Mouse (Mus musculus) left cerebral cortex, adult 9 months (tissue): ENCODE results near the gene Rfc4.
A peak's percentile ranks its signal among the peaks of the same experiment; 100 is the strongest.

Source experiments
- DNase-seq, 2 experiments: peaks; one replicate each; pipeline ENCODE4 v3.0.0; 2022; ENCODE audit warnings: low spot score in 2 of 2

Gene Rfc4

DNA sequence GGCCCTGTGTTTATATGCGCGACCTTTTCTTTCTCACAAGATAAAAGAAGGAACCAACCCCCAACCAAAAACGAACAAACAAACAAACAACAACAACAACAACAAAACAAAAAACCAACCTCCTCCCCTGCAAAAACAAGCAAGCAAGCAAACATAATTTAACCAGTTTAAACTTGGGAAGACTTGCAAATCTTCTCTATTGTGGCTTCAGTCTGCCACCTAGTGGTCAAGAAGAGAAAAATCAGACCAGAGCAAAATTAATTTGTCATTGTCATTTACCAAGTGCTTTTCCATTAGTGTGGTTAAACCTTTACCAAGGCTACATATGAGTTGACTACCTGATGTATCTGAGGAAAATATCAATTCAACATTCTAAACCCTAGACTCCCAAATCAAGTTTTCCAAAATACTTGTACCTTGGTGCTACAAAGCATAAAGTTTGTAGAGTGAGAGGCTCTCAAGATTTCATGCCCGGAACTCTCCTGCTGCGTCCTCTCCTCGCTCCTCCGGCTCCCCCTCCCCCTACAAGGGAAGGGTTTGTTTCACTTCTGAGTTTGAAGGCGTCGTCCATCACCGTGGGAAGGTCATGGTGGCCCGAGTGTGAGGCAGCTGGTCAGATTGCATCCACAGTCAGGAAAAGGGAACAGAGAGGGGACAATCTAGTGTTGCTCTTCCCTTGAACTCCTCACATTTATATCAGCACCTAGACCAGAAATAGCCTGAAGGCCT lies 8.0 kb upstream of the Rfc4 start:
- no peak for DNase-seq

DNA sequence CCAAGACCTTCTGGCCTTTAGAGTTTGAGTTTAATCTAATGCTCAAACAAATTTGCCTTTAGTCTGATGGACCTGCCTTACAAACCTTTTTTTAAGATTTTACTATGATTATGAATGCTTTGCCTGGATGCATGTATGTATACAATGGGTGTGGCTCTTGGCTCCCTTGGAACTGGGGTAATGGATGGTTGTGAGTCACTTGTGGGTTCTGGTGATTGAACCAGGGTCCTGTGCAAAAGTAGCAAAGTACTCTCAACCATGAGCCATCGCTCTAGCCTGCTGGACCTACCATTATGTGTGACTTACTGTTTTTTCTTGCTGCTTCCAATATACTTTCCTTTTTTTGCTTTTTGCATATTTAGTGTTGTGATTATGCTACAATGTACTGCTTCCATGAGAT lies 4.8 kb upstream of the Rfc4 start:
- no peak for DNase-seq

DNA sequence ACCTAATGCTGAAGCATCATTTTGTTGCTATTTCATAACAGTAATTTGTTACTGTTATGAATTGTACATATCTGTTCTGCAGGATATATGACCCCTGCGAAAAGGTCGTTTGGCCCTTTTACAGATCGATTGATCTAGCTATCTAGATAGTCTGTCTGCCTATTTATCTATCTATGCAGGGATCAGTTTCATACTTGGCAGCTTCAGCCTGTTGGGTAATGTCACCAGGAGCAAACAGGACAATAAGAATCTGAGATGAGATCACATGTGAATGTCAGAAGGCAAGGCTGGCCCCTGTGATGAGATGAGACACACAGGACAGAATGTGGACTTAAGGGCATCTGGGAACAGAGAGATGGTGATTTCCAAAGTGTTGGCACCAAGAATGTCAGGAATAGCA lies 2.8 kb upstream of the Rfc4 start:
- DNase-seq = no peak

DNA sequence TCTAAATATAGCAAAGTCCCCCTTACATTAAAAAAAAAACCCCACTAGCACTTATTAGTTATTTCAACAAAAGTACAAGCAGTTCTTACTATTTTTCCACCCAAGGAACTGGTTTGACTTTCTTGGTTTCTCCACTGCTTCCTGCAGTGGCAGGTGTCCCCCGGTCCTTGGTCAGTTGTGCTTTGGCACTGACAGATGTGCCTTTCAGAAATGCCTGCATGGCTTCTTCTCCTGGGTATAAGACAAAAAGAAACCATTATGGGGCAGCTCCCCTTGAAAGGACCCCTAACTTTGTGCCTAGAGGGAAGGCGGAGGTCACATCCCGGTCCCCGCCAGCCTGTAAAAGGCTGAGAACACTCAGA lies 245 bp downstream of the Rfc4 start:
- DNase-seq = no peak

DNA sequence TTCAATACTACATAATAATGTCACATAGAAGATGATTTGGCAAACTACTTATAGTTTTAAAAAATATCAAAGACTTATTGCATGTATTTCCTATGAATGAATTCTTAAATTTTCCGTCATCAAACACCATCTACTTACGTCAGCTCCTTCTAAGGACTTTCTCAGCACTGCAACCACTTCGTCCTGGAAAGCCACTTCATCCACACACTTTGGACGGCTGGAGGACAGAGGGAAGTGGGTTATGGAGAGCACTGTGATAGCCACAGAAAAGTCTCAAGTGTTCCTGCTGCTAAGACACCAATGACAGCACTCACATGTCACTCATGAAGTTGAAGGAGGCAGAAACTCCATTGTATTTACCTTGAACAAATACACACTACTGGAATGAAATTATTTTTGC lies 3.1 kb downstream of the Rfc4 start:
- no peak for DNase-seq

DNA sequence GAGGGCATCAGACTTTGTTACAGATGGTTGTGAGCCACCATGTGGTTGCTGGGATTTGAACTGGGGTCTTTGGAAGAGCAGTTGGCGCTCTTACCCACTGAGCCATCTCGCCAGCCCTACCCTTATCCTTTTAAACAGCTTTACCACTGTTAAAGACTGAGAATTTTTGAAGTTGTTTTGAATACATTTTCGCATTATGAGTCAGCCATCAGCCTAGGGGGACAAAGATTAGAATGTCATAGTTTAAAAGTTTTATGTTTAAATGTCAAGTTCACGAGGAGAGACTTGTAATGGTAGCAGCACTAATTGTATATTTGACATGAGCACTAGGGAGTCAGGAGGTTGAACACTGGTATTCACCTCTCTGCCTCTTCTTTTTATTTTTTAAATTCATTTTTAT lies 4.4 kb downstream of the Rfc4 start:
- DNase-seq = no peak

DNA sequence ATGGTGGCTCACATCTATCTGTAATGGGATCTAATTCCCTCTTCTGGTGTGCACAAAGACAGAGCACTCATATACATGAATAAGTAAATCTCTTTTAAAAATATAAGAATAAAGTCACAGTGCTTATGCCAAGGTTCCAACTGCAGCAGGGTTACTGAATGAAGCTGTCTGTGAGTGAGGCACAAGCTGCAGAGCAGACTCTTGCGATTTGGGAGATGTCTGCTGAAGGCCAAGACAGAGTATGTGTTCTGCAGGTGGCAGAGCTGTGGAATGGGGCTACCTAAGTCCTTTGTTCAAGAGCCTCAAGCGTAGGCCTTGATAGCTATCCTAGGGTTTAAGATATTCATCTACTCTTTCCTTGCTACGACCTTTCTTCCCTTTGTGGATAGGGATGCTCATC lies 5.1 kb downstream of the Rfc4 start:
- no peak for DNase-seq

DNA sequence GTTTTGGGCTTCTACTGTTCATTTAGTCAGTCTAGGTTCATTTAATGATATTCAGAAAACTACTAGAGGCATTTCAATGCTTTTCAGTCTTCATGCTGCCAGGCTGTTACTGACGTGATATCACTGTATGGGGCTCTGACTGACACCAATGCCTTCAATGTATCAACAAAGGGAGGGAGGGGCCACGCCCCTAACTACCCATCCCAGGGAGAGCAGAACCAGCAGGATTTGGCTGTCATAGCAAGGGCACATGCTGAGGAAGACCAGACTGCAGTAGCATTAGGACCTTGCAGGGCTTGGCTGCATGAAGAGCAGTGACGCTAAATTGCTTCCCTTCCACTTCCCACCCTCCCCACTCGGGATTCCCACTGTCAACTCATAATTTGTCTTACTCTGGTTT lies 10.4 kb downstream of the Rfc4 start:
- DNase-seq = no peak

DNA sequence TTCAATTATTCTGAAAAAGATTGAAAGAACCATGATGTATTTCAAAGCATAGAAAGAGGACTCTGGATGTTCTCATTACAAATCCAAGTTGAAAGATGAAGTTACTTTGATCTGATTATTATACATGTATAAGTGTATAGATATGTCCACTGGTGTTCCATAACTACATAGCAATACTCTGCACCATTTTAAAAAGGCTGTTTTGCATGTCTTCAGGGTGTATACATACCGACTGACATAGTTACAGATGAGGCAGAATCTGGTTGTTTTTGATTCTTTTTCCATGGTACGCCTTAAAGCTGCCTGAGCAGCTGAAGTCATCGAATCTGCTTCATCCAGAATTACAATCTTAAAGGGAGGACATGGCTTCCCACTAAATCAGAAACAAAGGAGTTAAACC lies 12.1 kb downstream of the Rfc4 start:
- no peak for DNase-seq

DNA sequence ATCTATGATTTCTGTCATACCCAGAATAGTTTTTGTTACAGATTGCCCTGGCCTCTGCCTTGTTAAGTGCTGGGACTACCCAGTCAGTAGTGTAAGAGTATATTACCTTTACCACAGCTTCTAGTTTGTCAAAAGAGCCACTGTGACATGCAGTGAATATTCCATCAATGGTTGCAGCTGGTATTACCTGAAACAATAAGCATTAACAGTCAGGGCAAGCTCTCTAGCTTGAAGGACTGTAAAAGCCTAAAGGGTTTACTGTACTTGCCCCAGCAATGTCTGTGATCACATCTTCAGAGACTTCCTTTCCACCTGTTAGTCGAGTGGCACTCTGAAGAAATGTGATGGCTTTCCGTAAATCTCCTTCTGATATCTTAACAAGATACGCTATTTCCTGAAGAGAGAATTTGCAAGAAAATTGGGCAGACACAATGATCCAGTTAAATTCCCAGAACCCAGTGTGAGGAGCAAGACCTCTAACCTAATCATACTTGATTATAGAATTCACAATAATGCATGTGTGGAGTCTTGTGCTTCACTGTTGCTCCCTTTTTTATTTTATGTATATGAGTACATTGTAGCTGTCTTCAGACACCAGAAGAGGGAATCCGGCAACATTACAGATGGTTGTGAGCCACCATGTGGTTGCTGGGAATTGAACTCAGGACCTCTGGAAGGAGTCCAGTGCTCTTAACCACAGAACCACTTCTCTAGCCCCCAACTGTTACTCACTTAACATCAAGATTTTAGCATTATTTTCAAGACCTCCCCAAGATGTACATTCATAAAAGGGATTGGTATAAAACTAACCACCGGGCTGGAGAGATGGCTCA lies 13.0 kb downstream of the Rfc4 start:
- no peak for DNase-seq

DNA sequence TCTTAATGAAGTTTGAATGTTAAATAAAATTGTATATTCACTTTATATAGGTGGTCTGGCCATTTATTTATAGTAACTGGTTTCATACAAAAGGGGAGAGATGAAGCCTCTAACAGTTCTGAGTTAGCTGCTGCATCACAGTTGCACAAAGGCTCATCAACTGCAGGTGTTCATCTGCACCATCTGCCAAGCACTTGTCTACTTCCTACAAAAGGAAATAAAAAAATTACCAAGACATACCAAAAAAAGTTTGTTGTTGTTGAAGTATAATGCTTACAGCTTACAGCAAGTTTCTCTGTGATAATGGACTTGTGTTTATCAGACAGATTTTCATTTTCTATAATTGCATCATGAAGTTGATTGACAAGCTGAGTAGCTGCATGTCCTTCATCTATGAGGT lies 13.6 kb downstream of the Rfc4 start:
- DNase-seq = no peak

DNA sequence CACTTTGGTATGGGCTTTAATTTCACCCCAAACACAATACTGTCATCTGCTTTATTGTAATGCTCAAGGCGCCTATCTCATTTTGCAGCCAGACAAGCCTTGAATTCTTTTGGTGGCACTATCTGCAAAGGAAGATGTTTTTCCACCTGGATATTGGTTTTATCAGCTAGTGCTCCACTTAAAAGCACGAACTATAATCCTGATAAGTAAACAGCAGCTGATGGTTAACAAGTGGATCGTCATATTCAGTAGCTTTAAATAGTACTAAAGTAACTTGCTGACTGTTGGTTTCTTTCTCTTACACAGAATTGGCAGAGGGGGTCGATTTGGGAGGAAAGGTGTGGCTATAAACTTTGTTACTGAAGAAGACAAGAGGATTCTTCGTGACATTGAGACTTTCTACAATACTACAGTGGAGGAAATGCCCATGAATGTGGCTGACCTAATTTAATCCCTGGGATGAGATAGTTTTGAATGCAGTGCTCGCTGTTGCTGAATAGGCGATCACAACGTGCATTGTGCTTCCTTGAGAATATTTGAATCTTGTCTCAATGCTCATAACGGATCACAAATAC lies 14.6 kb downstream of the Rfc4 start:
- no peak for DNase-seq

DNA sequence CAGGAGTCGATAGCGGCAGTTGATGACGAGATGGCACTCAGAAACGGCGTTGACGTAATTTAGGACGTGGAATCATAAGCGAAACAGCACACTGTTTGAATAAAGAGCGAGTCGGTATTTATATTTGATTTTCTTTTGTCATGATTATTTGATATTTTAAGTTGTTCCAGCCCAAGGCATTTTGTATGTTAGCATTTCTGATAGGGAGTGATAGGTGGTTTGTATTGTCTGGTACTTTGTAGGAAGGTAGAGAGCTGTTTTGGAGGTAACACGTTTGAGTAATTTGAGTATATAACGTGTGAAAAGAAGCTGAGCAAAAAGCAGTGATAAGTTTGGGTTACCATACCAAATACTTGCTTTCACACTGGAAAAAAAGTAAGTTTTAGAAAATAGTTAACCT lies 15.2 kb downstream of the Rfc4 start:
- DNase-seq = no peak

DNA sequence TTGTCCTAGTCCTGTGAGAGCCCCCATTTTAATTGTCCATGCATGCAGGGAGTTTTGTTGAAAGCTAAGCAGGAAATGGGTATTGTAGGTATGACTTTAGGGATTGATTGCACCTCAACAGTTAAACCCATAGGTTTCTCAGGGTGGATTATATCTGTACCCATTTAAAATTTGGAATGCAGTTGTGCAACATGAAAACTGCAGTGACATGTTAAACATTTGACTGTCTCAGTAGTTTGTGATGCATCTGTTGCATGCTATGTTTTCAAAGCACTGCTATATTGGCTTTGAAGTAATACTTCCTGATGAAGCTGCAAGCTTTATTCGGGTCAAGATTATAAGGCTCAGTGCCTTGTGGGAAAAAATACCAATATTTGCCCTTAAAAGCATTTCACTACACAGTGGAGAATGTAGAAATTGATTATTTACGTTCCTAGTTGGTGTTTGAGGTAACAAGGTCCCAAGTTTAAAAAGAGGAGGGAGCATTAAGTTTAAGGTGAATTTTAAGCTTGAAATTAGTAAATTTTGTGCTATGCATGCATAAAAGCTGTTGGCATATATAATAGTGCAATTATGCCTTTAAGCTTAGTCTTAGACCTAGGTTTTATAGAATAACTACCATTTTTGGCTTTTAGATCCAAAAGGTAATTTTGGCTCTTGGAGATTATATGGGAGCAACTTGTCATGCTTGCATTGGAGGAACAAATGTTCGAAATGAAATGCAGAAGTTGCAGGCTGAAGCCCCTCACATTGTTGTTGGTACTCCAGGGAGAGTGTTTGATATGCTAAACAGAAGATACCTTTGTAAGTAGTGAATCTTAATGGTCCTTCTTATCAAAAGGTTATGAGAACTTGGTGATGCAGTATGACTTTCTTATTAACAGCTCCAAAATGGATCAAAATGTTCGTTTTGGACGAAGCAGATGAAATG lies 17.9 kb downstream of the Rfc4 start:
- DNase-seq = no peak

DNA sequence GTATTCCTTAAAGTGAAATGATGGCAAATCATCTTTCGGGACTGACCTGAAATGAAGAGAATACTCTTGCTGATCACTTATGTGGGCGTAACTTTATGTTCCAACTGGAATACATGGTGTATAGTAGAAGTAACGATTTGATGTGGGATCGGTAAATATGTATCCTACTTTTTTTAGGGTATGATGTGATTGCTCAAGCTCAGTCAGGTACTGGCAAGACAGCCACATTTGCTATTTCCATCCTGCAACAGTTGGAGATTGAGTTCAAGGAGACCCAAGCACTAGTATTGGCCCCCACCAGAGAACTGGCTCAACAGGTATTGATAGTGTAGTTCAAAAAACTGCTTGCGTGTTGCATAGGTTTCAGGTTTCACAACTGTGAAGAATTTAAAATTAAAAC lies 18.6 kb downstream of the Rfc4 start:
- no peak for DNase-seq

DNA sequence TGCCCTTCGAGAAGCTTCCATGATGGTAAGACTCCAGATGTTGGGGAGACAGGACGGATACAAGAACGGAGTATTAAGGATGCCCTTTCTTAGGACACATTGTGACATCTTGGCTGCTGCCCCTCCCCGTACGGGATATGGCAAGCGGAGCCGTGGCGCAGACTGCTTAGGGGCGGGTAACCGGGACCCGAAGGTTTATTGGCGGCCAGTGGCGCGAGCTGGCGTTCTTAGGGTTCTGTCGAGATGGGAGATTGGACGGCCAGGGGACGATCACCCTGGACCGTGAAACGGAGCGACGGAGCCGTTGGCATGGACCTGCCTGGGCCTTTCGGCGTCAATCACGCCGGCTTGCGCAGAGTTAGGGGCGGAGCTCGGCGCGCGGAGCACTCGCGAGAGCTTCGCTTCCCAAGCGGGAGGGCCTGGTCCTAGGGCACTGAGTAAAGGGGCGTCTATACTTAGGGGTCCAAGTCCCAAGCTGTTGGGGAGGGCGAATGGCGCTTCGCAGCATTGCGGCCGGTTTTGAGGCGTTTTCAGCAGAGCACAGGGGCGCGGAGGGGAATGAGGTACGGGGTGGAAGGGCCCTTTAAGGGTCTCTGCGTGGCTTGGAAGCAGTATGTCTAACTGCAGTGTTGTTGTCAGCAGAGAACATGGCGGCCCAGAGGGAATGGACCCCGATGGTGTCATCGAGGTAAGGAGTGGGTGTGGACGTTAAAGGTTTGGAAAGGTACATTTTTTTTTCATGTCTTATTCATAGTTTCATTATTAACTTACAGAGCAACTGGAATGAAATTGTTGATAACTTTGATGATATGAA lies 19.4 kb downstream of the Rfc4 start:
- peak; percentile 49 to 82 for DNase-seq

DNA sequence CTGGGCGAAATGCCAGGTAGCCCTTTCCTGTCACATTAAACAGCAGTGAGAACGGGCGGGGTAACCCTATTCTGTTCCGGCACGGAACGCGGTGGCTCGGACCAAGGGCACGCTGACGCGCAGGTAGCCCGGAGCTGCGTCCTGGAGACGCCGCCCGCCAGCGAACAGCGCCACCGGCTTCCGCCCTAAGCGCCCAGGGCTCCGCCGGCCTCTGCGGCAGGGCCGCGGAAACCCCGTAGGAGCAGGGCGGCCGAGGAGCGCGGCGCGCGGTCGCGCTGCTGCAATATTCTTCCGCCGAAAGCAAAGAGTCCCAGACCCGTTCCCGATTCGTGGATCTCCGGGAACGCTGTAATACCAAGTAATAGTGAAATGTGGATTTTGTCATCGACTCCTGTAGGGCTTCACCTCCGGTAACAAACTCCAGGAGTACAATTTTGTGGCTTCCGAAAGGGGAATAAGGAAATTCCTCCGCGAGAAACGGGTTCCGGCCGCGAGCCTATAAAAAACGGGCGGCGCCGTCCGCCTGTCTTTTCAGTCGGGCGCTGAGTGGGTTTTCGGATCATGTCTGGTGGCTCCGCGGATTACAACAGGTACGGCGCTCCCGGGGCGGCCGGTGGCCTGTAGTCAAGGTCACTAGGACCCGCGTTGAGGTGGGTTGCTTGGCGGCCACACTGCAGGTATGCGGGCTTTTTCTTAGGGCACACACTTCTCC lies 20.1 kb downstream of the Rfc4 start, which contains the start of gene Eif4a2:
Gene Eif4a2 (plus strand): TSS at position 214 of the 712 bp plus-strand sequence.
- peak; percentile 82 to 87 for DNase-seq

DNA sequence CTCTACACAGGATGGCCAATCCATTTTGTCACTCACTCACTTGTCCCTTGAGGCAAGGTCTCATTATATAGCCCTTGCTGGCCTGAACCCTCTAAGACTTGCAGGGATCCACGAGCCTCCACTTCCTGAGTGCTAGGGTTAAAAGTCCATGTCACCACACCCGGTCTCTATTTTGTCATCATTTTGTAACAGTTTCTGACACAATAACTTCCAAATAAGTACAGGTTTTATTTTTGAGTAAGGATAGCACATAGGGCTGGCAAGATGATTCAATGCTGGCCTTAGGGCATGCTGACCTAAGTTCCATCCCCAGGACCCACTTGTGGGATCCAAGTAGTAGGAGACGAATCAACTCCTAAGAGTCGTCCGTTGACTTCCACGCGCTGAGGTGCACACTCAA lies 21.4 kb downstream of the Rfc4 start:
- no peak for DNase-seq

DNA sequence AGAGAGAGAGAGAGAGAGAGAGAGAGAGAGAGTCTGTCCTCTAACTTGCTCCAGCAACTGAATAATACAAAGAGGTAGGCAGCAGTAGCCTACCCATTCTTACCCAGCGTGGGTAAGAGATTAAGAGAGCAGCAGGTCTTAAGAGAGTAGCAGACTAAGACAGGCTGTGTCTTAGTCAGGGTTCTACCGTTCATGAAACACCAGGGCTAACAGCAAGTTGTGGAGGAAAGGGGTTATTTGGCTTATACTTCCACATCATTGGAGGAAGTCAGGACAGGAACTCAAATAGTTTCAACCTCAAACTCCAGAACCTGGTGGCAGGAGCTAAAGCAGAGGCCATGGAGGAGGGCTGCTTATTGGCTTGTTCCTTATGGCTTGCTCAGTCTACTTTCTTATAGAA lies 23.7 kb downstream of the Rfc4 start:
- no peak for DNase-seq

DNA sequence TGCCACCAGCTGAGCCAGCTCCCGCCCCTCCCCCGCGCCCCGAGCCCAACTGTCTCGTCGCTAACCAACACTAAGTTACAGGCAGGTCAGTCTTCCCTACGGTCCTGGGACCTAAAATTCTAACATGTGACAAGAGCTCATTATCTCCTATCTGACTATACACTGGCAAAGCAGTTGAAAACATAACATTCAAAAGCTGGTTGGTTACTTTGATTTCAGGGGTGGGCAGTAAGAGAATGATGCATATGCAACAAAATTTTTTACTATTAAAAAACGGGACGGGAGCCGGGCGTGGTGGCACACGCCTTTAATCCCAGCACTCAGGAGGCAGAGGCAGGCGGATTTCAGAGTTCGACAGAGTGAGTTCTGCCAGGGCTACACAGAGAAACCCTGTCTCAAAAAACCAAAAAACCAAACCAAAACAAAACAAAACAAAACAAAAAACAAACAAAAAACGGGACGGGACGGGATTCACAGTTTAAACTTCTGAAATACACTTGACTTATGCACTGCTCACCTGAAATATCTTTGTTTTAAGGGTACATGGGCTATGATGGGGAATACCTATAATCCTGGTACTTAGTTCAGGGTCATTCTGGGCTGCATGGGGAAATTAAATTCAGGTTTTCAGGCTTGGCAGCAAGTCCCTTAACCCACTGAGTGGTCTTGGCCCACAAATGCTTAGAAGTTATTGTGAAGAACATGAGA lies 24.3 kb downstream of the Rfc4 start:
- DNase-seq = no peak
